Mouse (Mus musculus) ES-Bruce4 (cell line): ENCODE data around the gene Btg3.

Experiments used
- CTCF ChIP-seq: IDR thresholded peaks from one replicate; pipeline ENCODE4 v1.8.1; 2011; ENCODE audit warnings: low read depth, low read length
- EP300 ChIP-seq: IDR thresholded peaks from 2 replicates; pipeline ENCODE4 v1.6.1; 2011; ENCODE audit warnings: low read depth, low read length; ENCODE audit not compliant: insufficient read depth
- POLR2A ChIP-seq: IDR thresholded peaks from one replicate; pipeline ENCODE4 v1.8.1; 2011; ENCODE audit warnings: low read length; ENCODE audit not compliant: insufficient read depth

DNA sequence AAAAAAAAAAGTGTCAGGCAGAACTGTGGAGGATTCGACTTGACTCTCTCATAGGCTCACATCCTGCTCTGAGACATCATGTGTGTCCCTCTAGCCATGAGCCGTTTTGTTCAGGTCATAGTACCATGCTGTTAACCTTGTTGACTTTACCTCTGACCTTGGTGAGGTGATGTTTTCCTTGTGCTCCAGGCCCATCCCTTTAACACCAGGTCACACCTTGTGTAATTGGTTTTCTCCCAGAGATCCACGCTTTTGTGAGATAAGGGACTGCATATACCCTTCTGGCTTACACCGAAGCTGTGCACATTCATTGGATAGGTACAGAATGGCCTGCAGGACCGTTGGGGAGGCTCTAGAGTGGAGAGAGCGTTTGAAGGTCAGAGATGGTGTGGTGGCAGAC lies 67.7 kb downstream of the Btg3 start:
- TF ChIP-seq POLR2A = no peak
- no peak for TF ChIP-seq CTCF
- TF ChIP-seq EP300 = no peak
